Mouse (Mus musculus): ENCODE measurements around the gene Kctd7. TPM values are rescaled to one million over a fixed set of nuclear protein-coding genes. Genes with fewer than 3 reads are reported as not detected.
A peak's percentile ranks its signal among the peaks of the same experiment; 100 is the strongest.

Kctd7 gene
- polyA plus RNA-seq, 1 experiment from 2014 or later: 6.5 TPM

GRCm38 (mm10) chr5:130173012-130173411 lies 28.4 kb downstream of the Kctd7 start:
- H3K9me3 ChIP-seq: no peaks in the 10 kb centered on the region
- ATAC-seq (ENCODE audit: borderline replicate concordance, extremely low read depth, low FRiP score, low TSS enrichment): no peak
- H3K9ac ChIP-seq: 0 out of 2 replicates have a peak overlapping the region, but pooled peaks have one; percentile 89
- H3K4me1 ChIP-seq: peaks cover 25% of the 10 kb centered on the region
- peak overlapping the region; percentile 65 for H3K4me2 ChIP-seq
- H3K27me3 ChIP-seq: no peaks in the 10 kb centered on the region
- no peaks in the 10 kb centered on the region for H3K36me3 ChIP-seq
- H3K4me3 ChIP-seq: peak overlapping the region; percentile 91
- 70% methylated on average over 4 of the region's 4 CpGs for WGBS
- no peak overlapping the region for H3K27ac ChIP-seq

DNA sequence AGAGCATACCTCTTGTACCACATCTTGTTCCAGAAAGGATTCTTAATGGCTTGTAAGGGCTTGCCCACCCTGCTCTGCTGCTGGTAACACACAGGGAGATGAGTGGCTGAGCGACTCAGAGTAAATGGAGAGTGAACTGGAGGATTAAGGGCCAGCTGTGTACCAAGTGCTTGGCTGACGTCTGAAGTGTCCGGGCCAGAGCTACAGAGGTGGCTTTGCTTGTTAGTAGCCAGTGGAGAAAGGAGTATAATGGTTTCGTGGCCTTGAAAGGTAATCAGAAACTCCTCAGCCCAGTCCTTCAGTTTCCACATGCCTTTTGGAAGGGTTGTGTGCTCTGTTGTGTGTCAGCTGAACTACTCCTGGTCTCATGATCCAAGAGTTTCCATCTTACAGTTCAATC lies 33.2 kb downstream of the Kctd7 start:
- Histone ChIP-seq H3K9me3 (no peaks in the 10 kb centered on the region), H3K27me3 (no peaks in the 10 kb centered on the region), H3K4me3 (no peak overlapping the region), H3K36me3 (no peaks in the 10 kb centered on the region), H3K4me2 (no peak overlapping the region), H3K9ac (no peak overlapping the region), H3K27ac (peak overlapping the region; percentile 57; the same call in 1 of the 2 replicates), H3K4me1 (peaks cover 27% of the 10 kb centered on the region)
- peak; percentile 50; the same call in 1 of the 2 replicates for ATAC-seq (ENCODE audit: borderline replicate concordance, extremely low read depth, low FRiP score, low TSS enrichment)
- WGBS: 51% methylated on average over 4 of the region's 4 CpGs

DNA sequence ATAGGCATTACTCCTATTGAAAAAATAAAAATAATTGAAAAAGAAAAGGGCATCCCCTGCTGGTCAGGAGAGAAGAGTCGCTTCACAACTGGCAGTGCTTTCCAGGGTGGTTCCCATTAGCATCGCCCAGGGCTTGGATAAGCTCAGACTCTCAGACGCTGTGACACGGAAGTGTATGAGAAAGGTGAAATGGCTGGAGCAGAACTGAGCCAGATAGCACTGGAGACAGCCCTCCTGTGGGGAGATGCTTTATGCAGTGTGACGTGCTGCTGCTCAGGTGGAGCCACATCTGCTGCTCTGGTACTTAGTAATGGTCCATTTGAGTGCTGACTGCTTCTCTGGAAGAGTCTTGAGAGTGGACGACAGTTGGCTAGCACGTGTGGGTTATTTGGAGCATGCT lies 35.7 kb downstream of the Kctd7 start:
- Histone ChIP-seq H3K4me2 (no peak overlapping the region), H3K36me3 (no peaks in the 10 kb centered on the region), H3K9ac (no peak overlapping the region), H3K27ac (no peak overlapping the region), H3K27me3 (no peaks in the 10 kb centered on the region), H3K9me3 (no peaks in the 10 kb centered on the region), H3K4me3 (no peak overlapping the region), H3K4me1 (peaks cover 28% of the 10 kb centered on the region)
- WGBS: 73% methylated on average over 7 of the region's 7 CpGs
- ATAC-seq (ENCODE audit: borderline replicate concordance, extremely low read depth, low FRiP score, low TSS enrichment): no peak

- Histone ChIP-seq H3K4me1 (peaks cover 32% of the 10 kb centered on the region), H3K27ac (peak overlapping the region; percentile 50; the same call in 1 of the 2 replicates), H3K27me3 (no peaks in the 10 kb centered on the region), H3K4me2 (no peak overlapping the region), H3K9ac (no peak overlapping the region), H3K4me3 (no peak overlapping the region), H3K36me3 (no peaks in the 10 kb centered on the region), H3K9me3 (no peaks in the 10 kb centered on the region)
- no peak for ATAC-seq (ENCODE audit: borderline replicate concordance, extremely low read depth, low FRiP score, low TSS enrichment)
- WGBS: 51% methylated on average over 6 of the region's 6 CpGs
These were observed 37.3 kb downstream of the Kctd7 start for GRCm38 (mm10) chr5:130181740-130182540.

GRCm38 (mm10) chr5:130182541-130182821 lies 37.8 kb downstream of the Kctd7 start:
- H3K36me3 ChIP-seq: 0 out of 2 replicates have a peak, but pooled peaks cover 2% of the 10 kb centered on the region
- H3K4me1 ChIP-seq: peaks cover 29% of the 10 kb centered on the region
- H3K4me2 ChIP-seq: no peak overlapping the region
- peak overlapping the region; percentile 50; the same call in 1 of the 2 replicates for H3K27ac ChIP-seq
- no peaks in the 10 kb centered on the region for H3K27me3 ChIP-seq
- ATAC-seq (ENCODE audit: borderline replicate concordance, extremely low read depth, low FRiP score, low TSS enrichment): no peak
- H3K4me3 ChIP-seq: no peak overlapping the region
- 37% methylated on average over 3 of the region's 3 CpGs for WGBS
- no peaks in the 10 kb centered on the region for H3K9me3 ChIP-seq
- no peak overlapping the region for H3K9ac ChIP-seq

DNA sequence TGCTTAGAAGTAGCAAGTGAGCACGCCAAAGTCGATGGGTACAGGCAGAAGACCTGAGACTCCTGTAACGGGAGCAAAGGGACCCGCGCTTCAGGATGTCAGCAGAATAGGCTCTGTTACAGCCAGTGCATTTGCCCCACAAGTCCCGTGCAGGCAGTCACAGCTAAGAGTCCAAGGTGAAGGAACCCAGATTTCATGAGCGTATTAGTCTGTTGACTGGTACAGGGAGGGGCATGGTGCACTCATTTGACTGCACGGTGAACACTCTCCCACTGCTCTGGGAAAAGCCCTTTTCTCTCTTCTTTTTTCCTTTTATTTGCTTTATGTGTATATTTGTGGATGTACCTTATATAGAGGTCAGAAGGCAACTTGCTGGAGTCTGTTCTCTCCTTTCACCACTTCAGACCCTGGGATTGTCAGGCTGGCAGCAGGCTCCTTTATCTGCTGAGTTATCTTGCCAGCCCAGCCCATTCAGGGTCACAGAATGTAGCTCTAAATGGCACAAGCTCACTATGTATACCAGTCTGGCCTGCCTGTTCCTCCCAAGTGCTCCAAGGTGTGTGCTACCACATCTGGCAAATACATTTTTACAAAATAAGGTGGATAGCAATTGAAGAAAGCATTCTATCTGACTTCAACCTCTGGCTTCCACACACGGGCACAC lies 39.7 kb downstream of the Kctd7 start:
- no peaks in the 10 kb centered on the region for H3K9me3 ChIP-seq
- H3K27ac ChIP-seq: no peak overlapping the region
- H3K9ac ChIP-seq: no peak overlapping the region
- no peak overlapping the region for H3K4me3 ChIP-seq
- H3K27me3 ChIP-seq: no peaks in the 10 kb centered on the region
- no peak for ATAC-seq (ENCODE audit: borderline replicate concordance, extremely low read depth, low FRiP score, low TSS enrichment)
- peaks cover 19% of the 10 kb centered on the region for H3K4me1 ChIP-seq
- H3K36me3 ChIP-seq: peaks cover 14% of the 10 kb centered on the region
- no peak overlapping the region for H3K4me2 ChIP-seq
- WGBS: 75% methylated on average over 9 of the region's 9 CpGs

DNA sequence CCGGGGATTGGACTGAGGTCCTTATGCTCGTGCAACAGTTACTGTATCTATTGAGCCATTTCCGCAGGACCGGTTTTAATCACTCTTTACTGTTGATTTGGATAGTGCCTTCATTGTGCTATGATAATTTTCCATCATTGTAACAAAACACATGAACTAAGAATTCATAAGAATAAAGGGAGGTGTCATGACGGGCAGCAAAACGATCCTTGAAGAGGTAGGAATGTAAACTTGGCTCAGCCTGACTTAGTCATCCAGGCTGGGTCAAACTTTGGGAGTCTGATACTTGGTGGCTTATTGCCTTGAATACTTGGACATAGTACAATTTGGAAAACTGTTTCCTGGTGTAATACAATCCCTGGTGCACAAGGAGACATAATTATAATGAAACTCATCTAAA lies 40.7 kb downstream of the Kctd7 start:
- Histone ChIP-seq H3K9me3 (no peaks in the 10 kb centered on the region), H3K9ac (no peak overlapping the region), H3K27me3 (no peaks in the 10 kb centered on the region), H3K4me3 (no peak overlapping the region), H3K27ac (no peak overlapping the region), H3K4me1 (peaks cover 19% of the 10 kb centered on the region), H3K36me3 (peaks cover 24% of the 10 kb centered on the region), H3K4me2 (no peak overlapping the region)
- no peak for ATAC-seq (ENCODE audit: borderline replicate concordance, extremely low read depth, low FRiP score, low TSS enrichment)
- 68% methylated on average over 6 of the region's 6 CpGs for WGBS

- H3K27ac ChIP-seq: no peak overlapping the region
- ATAC-seq (ENCODE audit: borderline replicate concordance, extremely low read depth, low FRiP score, low TSS enrichment): no peak
- no peak overlapping the region for H3K4me3 ChIP-seq
- no peak overlapping the region for H3K4me2 ChIP-seq
- no peaks in the 10 kb centered on the region for H3K9me3 ChIP-seq
- H3K9ac ChIP-seq: no peak overlapping the region
- no peaks in the 10 kb centered on the region for H3K27me3 ChIP-seq
- peaks cover 19% of the 10 kb centered on the region for H3K4me1 ChIP-seq
- WGBS: 66% methylated on average over 7 of the region's 7 CpGs
- peaks cover 35% of the 10 kb centered on the region for H3K36me3 ChIP-seq
These were observed 42.7 kb downstream of the Kctd7 start for GRCm38 (mm10) chr5:130187383-130187782.

GRCm38 (mm10) chr5:130190909-130191308 lies 46.2 kb downstream of the Kctd7 start:
- Histone ChIP-seq H3K4me3 (no peak overlapping the region), H3K4me2 (no peak overlapping the region), H3K9me3 (no peaks in the 10 kb centered on the region), H3K4me1 (peaks cover 7% of the 10 kb centered on the region), H3K27ac (no peak overlapping the region), H3K9ac (no peak overlapping the region), H3K27me3 (no peaks in the 10 kb centered on the region), H3K36me3 (peaks cover 44% of the 10 kb centered on the region)
- WGBS: 85% methylated on average over 6 of the region's 6 CpGs
- ATAC-seq (ENCODE audit: borderline replicate concordance, extremely low read depth, low FRiP score, low TSS enrichment): no peak

- Histone ChIP-seq H3K27ac (peak overlapping the region; percentile 86), H3K27me3 (no peaks in the 10 kb centered on the region), H3K4me2 (no peak overlapping the region), H3K9ac (no peak overlapping the region), H3K36me3 (peaks cover 44% of the 10 kb centered on the region), H3K9me3 (no peaks in the 10 kb centered on the region), H3K4me3 (no peak overlapping the region), H3K4me1 (peaks cover 7% of the 10 kb centered on the region)
- 55% methylated on average over 6 of the region's 6 CpGs for WGBS
- ATAC-seq (ENCODE audit: borderline replicate concordance, extremely low read depth, low FRiP score, low TSS enrichment): no peak
These were observed 47.2 kb downstream of the Kctd7 start for GRCm38 (mm10) chr5:130191865-130192264.

DNA sequence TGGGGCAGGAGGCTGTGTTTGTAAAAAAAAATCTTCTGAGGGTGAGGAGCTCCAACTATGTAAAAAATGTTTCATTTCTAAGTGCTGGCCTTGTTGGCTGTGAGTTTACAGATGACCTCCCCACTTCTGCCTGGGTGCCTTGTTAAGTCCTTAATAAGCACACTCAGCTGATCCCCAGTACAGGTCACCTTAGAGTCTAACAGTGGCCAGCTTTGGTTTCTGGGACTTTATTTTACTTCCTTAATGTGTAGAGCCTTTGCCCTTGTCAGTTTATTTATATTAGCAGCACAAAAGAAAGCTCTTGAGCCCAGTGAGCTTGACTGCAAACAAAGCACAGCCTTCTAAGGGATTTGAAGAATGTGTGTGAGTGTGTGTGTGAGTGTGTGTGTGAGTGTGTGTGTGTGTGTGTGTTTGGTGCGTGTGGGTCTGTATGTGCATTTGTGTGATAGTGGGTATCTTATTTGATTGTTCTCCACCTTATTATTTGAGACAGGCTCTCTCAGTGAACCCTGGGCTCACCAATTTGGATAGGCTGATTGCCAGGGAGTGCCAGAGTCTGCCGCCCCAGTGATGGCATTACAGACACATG lies 47.8 kb downstream of the Kctd7 start:
- Histone ChIP-seq H3K27ac (peak overlapping the region; percentile 86), H3K4me1 (peaks cover 7% of the 10 kb centered on the region), H3K27me3 (no peaks in the 10 kb centered on the region), H3K9me3 (no peaks in the 10 kb centered on the region), H3K9ac (no peak overlapping the region), H3K4me3 (no peak overlapping the region), H3K36me3 (peaks cover 43% of the 10 kb centered on the region), H3K4me2 (no peak overlapping the region)
- WGBS: 34% methylated on average over 2 of the region's 2 CpGs
- ATAC-seq (ENCODE audit: borderline replicate concordance, extremely low read depth, low FRiP score, low TSS enrichment): peak; percentile 73

DNA sequence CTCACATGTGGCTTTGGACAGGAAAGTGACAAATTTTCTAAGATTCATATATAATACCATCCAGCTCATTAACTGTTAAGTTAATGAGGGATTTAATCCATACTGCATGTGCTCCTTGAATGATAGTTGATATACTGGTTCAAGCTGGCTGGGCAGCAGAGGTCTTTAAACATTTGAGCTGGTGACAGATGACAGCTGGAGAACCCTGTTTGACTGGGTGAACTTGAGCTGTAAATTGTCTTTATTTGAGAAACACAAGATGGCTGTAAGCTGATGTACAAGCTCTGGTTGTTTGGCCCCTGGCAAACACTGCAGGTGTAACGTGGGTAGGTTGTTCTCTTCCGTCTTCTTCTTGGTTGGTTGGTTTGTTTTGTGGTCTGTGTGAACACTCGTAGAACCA lies 49.1 kb downstream of the Kctd7 start:
- H3K4me1 ChIP-seq: peaks cover 7% of the 10 kb centered on the region
- no peak for ATAC-seq (ENCODE audit: borderline replicate concordance, extremely low read depth, low FRiP score, low TSS enrichment)
- H3K4me3 ChIP-seq: no peak overlapping the region
- WGBS: 66% methylated on average over 3 of the region's 3 CpGs
- H3K27ac ChIP-seq: no peak overlapping the region
- H3K27me3 ChIP-seq: no peaks in the 10 kb centered on the region
- no peak overlapping the region for H3K9ac ChIP-seq
- no peak overlapping the region for H3K4me2 ChIP-seq
- H3K36me3 ChIP-seq: peaks cover 46% of the 10 kb centered on the region
- no peaks in the 10 kb centered on the region for H3K9me3 ChIP-seq

Data from lung, embryonic 15.5 days (tissue).